Mouse (Mus musculus) lung, embryonic 16.5 days (tissue): ENCODE data around the gene Gcnt2. TPM values are rescaled to one million over a fixed set of nuclear protein-coding genes. Genes with fewer than 3 reads are reported as not detected.
"Not testable (repeated sequence)": the region's sequence is repeated elsewhere in the genome, so short reads cannot be mapped to it uniquely, and the experiment has no call there.

ENCODE experiments used
- ATAC-seq: fragments of 200-750 bp; cut with Nextera tagmentation; 2 replicates; pipeline ENCODE4 v1.8.0; 2017; ENCODE audit warnings: low read depth, mild to moderate bottlenecking, moderate library complexity
- H3K27ac ChIP-seq: fragments of 300-500 bp; sonication (generic); 2 replicates; pipeline ENCODE4 v1.5.1; 2014; ENCODE audit warnings: mild to moderate bottlenecking, control low read depth, low read length
- H3K27me3 ChIP-seq: fragments of 300-500 bp; sonication (generic); 2 replicates; pipeline ENCODE4 v1.6.1; 2014; ENCODE audit warnings: low read depth, low read length, mixed read lengths; ENCODE audit not compliant: control insufficient read depth, insufficient read depth
- H3K36me3 ChIP-seq: fragments of 300-500 bp; sonication (generic); 2 replicates; pipeline ENCODE4 v1.6.1; 2014; ENCODE audit warnings: low read length; ENCODE audit not compliant: control insufficient read depth, insufficient read depth
- H3K4me1 ChIP-seq: fragments of 300-500 bp; sonication (generic); replicated peaks from 2 replicates; pipeline ENCODE4 v1.6.1; 2014; ENCODE audit warnings: low read length, mixed read lengths; ENCODE audit not compliant: control insufficient read depth, insufficient read depth
- H3K4me2 ChIP-seq: fragments of 300-500 bp; sonication (generic); 2 replicates; pipeline ENCODE4 v1.6.1; 2014; ENCODE audit warnings: low read depth, low read length, control low read depth
- H3K4me3 ChIP-seq: fragments of 300-500 bp; sonication (generic); 2 replicates; pipeline ENCODE4 v1.5.1; 2014; ENCODE audit warnings: mild to moderate bottlenecking, low read length, control low read depth
- H3K9ac ChIP-seq: fragments of 300-500 bp; sonication (generic); 2 replicates; pipeline ENCODE4 v1.6.1; 2014; ENCODE audit warnings: low read length, control low read depth
- H3K9me3 ChIP-seq: fragments of 300-500 bp; sonication (generic); 2 replicates; pipeline ENCODE4 v1.6.1; 2016; ENCODE audit warnings: low read length; ENCODE audit not compliant: control insufficient read depth
- WGBS: fragments of 180-500 bp; shearing (Covaris S2); extraction: QIAGEN DNeasy Blood & Tissue Kit; methylation state at CpG from one replicate; pipeline ENCODE4 v1.1.7; 2014; 5-methylcytosine and 5-hydroxymethylcytosine counted together
- polyA plus RNA-seq: library from polyadenylated mRNA; unstranded; fragments of >200 nt; fragmentation: Nextera tagmentation; extraction: Ambion mirVana; gene quantifications from 2 replicates; pipeline ENCODE4 v1.2.1, GENCODE M21; 2015

The Gcnt2 gene
- polyA plus RNA-seq, 1 experiment from 2014 or later = 4.5 TPM

- not testable (repeated sequence) for H3K36me3 ChIP-seq, ATAC-seq, H3K27ac ChIP-seq, H3K9me3 ChIP-seq, H3K9ac ChIP-seq, H3K4me3 ChIP-seq, H3K27me3 ChIP-seq, H3K4me1 ChIP-seq, H3K4me2 ChIP-seq
- WGBS = 53% methylated on average over 11 of the region's 14 CpGs
Observed at GRCm38 (mm10) chr13:40898049-40898690, 38.6 kb downstream of the Gcnt2 start.

- no peaks in the 10 kb centered on the region for H3K27me3 ChIP-seq
Observed at GRCm38 (mm10) chr13:40898698-40899097, 39.1 kb downstream of the Gcnt2 start.

GRCm38 (mm10) chr13:40899349-40899993, 39.9 kb downstream of the Gcnt2 start:
- Histone ChIP-seq H3K9ac (no peak overlapping the region), H3K4me2 (no peak overlapping the region), H3K27me3 (no peaks in the 10 kb centered on the region), H3K4me3 (no peak overlapping the region), H3K9me3 (no peaks in the 10 kb centered on the region), H3K4me1 (peaks cover 9% of the 10 kb centered on the region), H3K36me3 (no peaks in the 10 kb centered on the region), H3K27ac (no peak overlapping the region)
- ATAC-seq = no peak
- WGBS = 78% methylated on average over 8 of the region's 8 CpGs

More at GRCm38 (mm10) chr13:40898698-40899097, 39.1 kb downstream of the Gcnt2 start:
- Histone ChIP-seq H3K27ac (no peak overlapping the region), H3K9me3 (no peaks in the 10 kb centered on the region), H3K4me1 (peaks cover 9% of the 10 kb centered on the region), H3K36me3 (no peaks in the 10 kb centered on the region), H3K4me2 (no peak overlapping the region), H3K4me3 (no peak overlapping the region), H3K9ac (no peak overlapping the region)
- 78% methylated on average over 4 of the region's 4 CpGs for WGBS
- no peak for ATAC-seq

GRCm38 (mm10) chr13:40899994-40900970, 40.7 kb downstream of the Gcnt2 start:
- H3K9me3 ChIP-seq = no peaks in the 10 kb centered on the region
- H3K9ac ChIP-seq = no peak overlapping the region
- 62% methylated on average over 15 of the region's 15 CpGs for WGBS
- peak; percentile 31; the same call in 1 of the 2 replicates for ATAC-seq
- no peak overlapping the region for H3K4me2 ChIP-seq
- no peaks in the 10 kb centered on the region for H3K36me3 ChIP-seq
- H3K4me3 ChIP-seq = no peak overlapping the region
- H3K27me3 ChIP-seq = no peaks in the 10 kb centered on the region
- no peak overlapping the region; the same call in 1 of the 2 replicates for H3K27ac ChIP-seq
- peaks cover 9% of the 10 kb centered on the region for H3K4me1 ChIP-seq

- WGBS = 74% methylated on average over 5 of the region's 5 CpGs
- Histone ChIP-seq H3K27me3 (no peaks in the 10 kb centered on the region), H3K27ac (peak overlapping the region; percentile 42; the same call in 1 of the 2 replicates), H3K9me3 (no peaks in the 10 kb centered on the region), H3K4me3 (no peak overlapping the region), H3K4me1 (peaks cover 9% of the 10 kb centered on the region), H3K9ac (no peak overlapping the region), H3K36me3 (no peaks in the 10 kb centered on the region), H3K4me2 (no peak overlapping the region)
- ATAC-seq = no peak
Observed at GRCm38 (mm10) chr13:40901263-40901662, 41.7 kb downstream of the Gcnt2 start.

GRCm38 (mm10) chr13:40901831-40902459, 42.4 kb downstream of the Gcnt2 start:
- Histone ChIP-seq H3K36me3 (no peaks in the 10 kb centered on the region), H3K9ac (no peak overlapping the region), H3K4me1 (peaks cover 9% of the 10 kb centered on the region), H3K27ac (peak overlapping the region; percentile 66), H3K4me3 (no peak overlapping the region), H3K4me2 (no peak overlapping the region), H3K9me3 (no peaks in the 10 kb centered on the region), H3K27me3 (no peaks in the 10 kb centered on the region)
- ATAC-seq = peak; percentile 56
- 55% methylated on average over 12 of the region's 12 CpGs for WGBS

GRCm38 (mm10) chr13:40904080-40904479, 44.5 kb downstream of the Gcnt2 start:
- no peak for ATAC-seq
- Histone ChIP-seq H3K9me3 (no peaks in the 10 kb centered on the region), H3K9ac (no peak overlapping the region), H3K4me3 (no peak overlapping the region), H3K27me3 (no peaks in the 10 kb centered on the region), H3K4me2 (no peak overlapping the region), H3K4me1 (peaks cover 9% of the 10 kb centered on the region), H3K27ac (no peak overlapping the region), H3K36me3 (no peaks in the 10 kb centered on the region)
- 89% methylated on average over 7 of the region's 7 CpGs for WGBS

GRCm38 (mm10) chr13:40906528-40906927, 47.0 kb downstream of the Gcnt2 start:
- H3K4me1 ChIP-seq = peaks cover 4% of the 10 kb centered on the region
- no peak overlapping the region for H3K4me3 ChIP-seq
- ATAC-seq = no peak
- no peak overlapping the region for H3K27ac ChIP-seq
- H3K36me3 ChIP-seq = no peaks in the 10 kb centered on the region
- no peak overlapping the region for H3K4me2 ChIP-seq
- H3K9ac ChIP-seq = no peak overlapping the region
- no peaks in the 10 kb centered on the region for H3K27me3 ChIP-seq
- WGBS = 82% methylated on average over 7 of the region's 7 CpGs
- no peaks in the 10 kb centered on the region for H3K9me3 ChIP-seq
